Mouse (Mus musculus) cortical plate, adult 2 months (tissue): ENCODE measurements around the gene Chst15.

ENCODE experiments used
- CTCF ChIP-seq: fragments of 200-500 bp; IDR thresholded peaks from 2 replicates; pipeline ENCODE4 v1.5.1; 2011; ENCODE audit warnings: mild to moderate bottlenecking, control low read depth, low read length; ENCODE audit not compliant: insufficient read depth; ENCODE audit errors: extremely low read depth
- POLR2A ChIP-seq: fragments of 200-500 bp; IDR thresholded peaks from 2 replicates; pipeline ENCODE4 v1.6.1; 2011; ENCODE audit warnings: mild to moderate bottlenecking, low read length, control low read depth; ENCODE audit not compliant: insufficient read depth; ENCODE audit errors: extremely low read depth

DNA sequence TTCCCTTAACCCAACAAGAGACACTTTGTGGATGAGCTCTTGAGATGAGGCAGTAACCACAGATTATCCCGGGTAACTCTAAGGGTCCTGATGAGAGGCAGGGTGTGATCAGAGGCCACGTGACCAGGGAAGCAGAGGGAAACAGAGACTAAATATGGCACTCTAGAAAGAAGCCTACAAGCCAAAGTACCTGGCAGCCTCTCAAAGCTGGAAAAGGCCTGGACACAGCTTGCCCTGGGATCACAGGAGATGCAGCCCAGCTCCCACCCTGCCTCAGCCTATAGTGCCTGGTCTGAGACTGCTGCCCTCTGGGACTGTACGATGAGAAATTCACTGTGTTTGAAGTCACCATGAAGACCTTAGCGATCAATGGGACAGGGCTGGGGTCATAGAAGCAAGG is 83.3 kb downstream of the Chst15 start:
- no peak for TF ChIP-seq CTCF
- no peak for TF ChIP-seq POLR2A
